Mouse (Mus musculus): Measurements from ENCODE around the gene Pigm.

The Pigm gene

GRCm38 (mm10) chr1:172352001-172352400 lies 24.3 kb upstream of the Pigm start:
- no peak for DNase-seq (ENCODE audit: low spot score in 2 of 2)

GRCm38 (mm10) chr1:172352453-172352852 lies 23.9 kb upstream of the Pigm start:
- no peak for DNase-seq (ENCODE audit: low spot score in 2 of 2)

GRCm38 (mm10) chr1:172355336-172355735 lies 21.0 kb upstream of the Pigm start:
- DNase-seq (ENCODE audit: low spot score in 2 of 2) = no peak

GRCm38 (mm10) chr1:172357550-172357949 lies 18.8 kb upstream of the Pigm start:
- DNase-seq (ENCODE audit: low spot score in 2 of 2) = peak; percentile 62 to 63

GRCm38 (mm10) chr1:172358341-172358740 lies 18.0 kb upstream of the Pigm start:
- no peak for DNase-seq (ENCODE audit: low spot score in 2 of 2)

GRCm38 (mm10) chr1:172364684-172365083 lies 11.7 kb upstream of the Pigm start:
- peak; percentile 62 to 64 for DNase-seq (ENCODE audit: low spot score in 2 of 2)

GRCm38 (mm10) chr1:172368768-172369418 lies 7.5 kb upstream of the Pigm start:
- no peak for DNase-seq (ENCODE audit: low spot score in 2 of 2)

GRCm38 (mm10) chr1:172376758-172377458 lies 562 bp downstream of the Pigm start:
- DNase-seq (ENCODE audit: low spot score in 2 of 2) = no peak

GRCm38 (mm10) chr1:172380066-172380465 lies 3.7 kb downstream of the Pigm start:
- no peak for DNase-seq (ENCODE audit: low spot score in 2 of 2)

- DNase-seq (ENCODE audit: low spot score in 2 of 2) = no peak
Measured at GRCm38 (mm10) chr1:172382090-172382489, 5.7 kb downstream of the Pigm start.

GRCm38 (mm10) chr1:172387246-172387645 lies 10.9 kb downstream of the Pigm start:
- no peak for DNase-seq (ENCODE audit: low spot score in 2 of 2)

- DNase-seq (ENCODE audit: low spot score in 2 of 2) = no peak
Measured at GRCm38 (mm10) chr1:172390769-172391168, 14.4 kb downstream of the Pigm start.

GRCm38 (mm10) chr1:172391807-172392581 lies 15.6 kb downstream of the Pigm start:
- no peak for DNase-seq (ENCODE audit: low spot score in 2 of 2)

- no peak for DNase-seq (ENCODE audit: low spot score in 2 of 2)
Measured at GRCm38 (mm10) chr1:172392643-172393170, 16.4 kb downstream of the Pigm start.

GRCm38 (mm10) chr1:172393739-172394138 lies 17.4 kb downstream of the Pigm start:
- no peak for DNase-seq (ENCODE audit: low spot score in 2 of 2)

- no peak for DNase-seq (ENCODE audit: low spot score in 2 of 2)
Measured at GRCm38 (mm10) chr1:172396996-172397752, 20.8 kb downstream of the Pigm start.

- DNase-seq (ENCODE audit: low spot score in 2 of 2) = no peak
Measured at GRCm38 (mm10) chr1:172406077-172406706, 29.8 kb downstream of the Pigm start.

GRCm38 (mm10) chr1:172408996-172409395 lies 32.6 kb downstream of the Pigm start:
- peak in 1 of 2 experiments; percentile 38 for DNase-seq (ENCODE audit: low spot score in 2 of 2)

- DNase-seq (ENCODE audit: low spot score in 2 of 2) = no peak
Measured at GRCm38 (mm10) chr1:172409431-172409830, 33.1 kb downstream of the Pigm start.

GRCm38 (mm10) chr1:172410806-172411205 lies 34.5 kb downstream of the Pigm start:
- peak; percentile 61 to 72 for DNase-seq (ENCODE audit: low spot score in 2 of 2)

- DNase-seq (ENCODE audit: low spot score in 2 of 2) = peak; percentile 84 to 88
Measured at GRCm38 (mm10) chr1:172412204-172412603, 35.9 kb downstream of the Pigm start.
